Comparison of ENCODE assay signal across 22 mouse cellular contexts in the genomic region with DNA sequence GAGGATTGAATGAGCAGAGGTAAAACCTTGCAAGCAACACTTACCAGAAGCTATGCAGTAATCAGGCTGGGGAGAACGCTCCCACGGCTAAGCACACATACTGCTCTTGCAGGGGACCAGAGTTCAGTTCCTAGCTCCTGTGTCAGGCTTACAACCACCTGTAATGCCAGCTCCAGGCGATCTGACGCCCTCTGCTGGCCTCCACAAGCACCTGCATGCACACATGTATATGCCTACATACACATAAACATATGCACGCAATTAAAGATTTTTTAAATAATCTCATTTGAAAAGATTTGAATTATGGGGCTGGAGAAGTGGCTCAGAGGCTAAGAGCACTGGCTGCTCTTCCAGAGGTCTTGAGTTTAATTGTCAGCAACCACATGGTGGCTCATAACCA. TPM values are rescaled to one million over a fixed set of nuclear protein-coding genes. Genes with fewer than 3 reads are reported as not detected.
A peak's percentile ranks its signal among the peaks of the same experiment; 100 is the strongest.
DNase-seq lines count a peak whose midpoint lies in the region; ATAC-seq and TF ChIP-seq lines count a peak whose summit lies in the region.
"Had no signal": no experiment of that assay in that cellular context is flagged by ENCODE, and none has a peak within 500 bp of the region (broad histone marks: within the 10 kb centered on the region; RNA-seq: fewer than 3 reads in every experiment).

No protein-coding gene starts in this region.

- TF ChIP-seq POLR2A in heart, adult 2 months (IDR thresholded peaks at IDR 0.05; ENCODE audit: insufficient read depth, low read depth, low read length) = no peak
- no peak for TF ChIP-seq POLR2A in thymus, adult 2 months (IDR thresholded peaks at IDR 0.05; ENCODE audit: control insufficient read depth, extremely low read depth, insufficient read depth, low read length, poor library complexity)

- H3K4me1 ChIP-seq in heart, adult 2 months (ENCODE audit: control insufficient read depth, insufficient read depth, low read length) = peaks cover 6% of the 10 kb centered on the region
- H3K4me1 ChIP-seq in heart, embryonic 12.5 days (replicated peaks) = peaks cover 14% of the 10 kb centered on the region
- no peaks in the 10 kb centered on the region for H3K4me1 ChIP-seq in liver, postnatal 0 days (ENCODE audit: insufficient read depth)
- H3K4me1 ChIP-seq in thymus, adult 2 months (replicated peaks; ENCODE audit: control insufficient read depth, insufficient read depth, low read length) = peaks cover 26% of the 10 kb centered on the region
- H3K4me1 ChIP-seq: embryonic facial prominence, embryonic 15.5 days had no signal

- no peaks in the 10 kb centered on the region for H3K36me3 ChIP-seq in heart, adult 2 months (ENCODE audit: control insufficient read depth, insufficient read depth, low read length)
- H3K36me3 ChIP-seq in heart, embryonic 12.5 days = peaks cover 10% of the 10 kb centered on the region
- no peaks in the 10 kb centered on the region for H3K36me3 ChIP-seq in liver, postnatal 0 days (replicated peaks; ENCODE audit: insufficient read depth, low read length)
- peaks cover 42% of the 10 kb centered on the region for H3K36me3 ChIP-seq in thymus, adult 2 months (ENCODE audit: control insufficient read depth, insufficient read depth, low read length)
- H3K36me3 ChIP-seq: embryonic facial prominence, embryonic 15.5 days; heart, embryonic 15.5 days; neural tube, embryonic 12.5 days had no signal

- no peak overlapping the region for H3K4me3 ChIP-seq in heart, adult 2 months
- H3K4me3 ChIP-seq in heart, embryonic 12.5 days = no peak overlapping the region
- no peak overlapping the region for H3K4me3 ChIP-seq in liver, postnatal 0 days (ENCODE audit: low read depth, low read length)
- H3K4me3 ChIP-seq in thymus, adult 2 months (ENCODE audit: control insufficient read depth, insufficient read depth, low read length) = no peak overlapping the region
- H3K4me3 ChIP-seq: embryonic facial prominence, embryonic 15.5 days; heart, embryonic 15.5 days; hindbrain, embryonic 15.5 days; limb, embryonic 10.5 days; neural tube, embryonic 12.5 days had no signal

- no peak overlapping the region for H3K4me2 ChIP-seq in heart, embryonic 12.5 days
- H3K4me2 ChIP-seq in liver, postnatal 0 days (ENCODE audit: low read depth, low read length) = no peak overlapping the region
- H3K4me2 ChIP-seq: embryonic facial prominence, embryonic 15.5 days; heart, embryonic 15.5 days; hindbrain, embryonic 15.5 days; liver, embryonic 11.5 days; neural tube, embryonic 12.5 days had no signal

- H3K9ac ChIP-seq in heart, adult 2 months (ENCODE audit: low read depth, low read length) = no peak overlapping the region
- H3K9ac ChIP-seq in heart, embryonic 12.5 days = no peak overlapping the region
- no peak overlapping the region for H3K9ac ChIP-seq in liver, postnatal 0 days (replicated peaks)
- H3K9ac ChIP-seq: embryonic facial prominence, embryonic 15.5 days; heart, embryonic 15.5 days; hindbrain, embryonic 15.5 days; neural tube, embryonic 12.5 days had no signal

- 81% methylated on average over 5 of the region's 5 CpGs for WGBS in heart, adult 2 months
- 71% methylated on average over 5 of the region's 5 CpGs for WGBS in heart, embryonic 12.5 days
- 71% methylated on average over 5 of the region's 5 CpGs for WGBS in liver, postnatal 0 days (ENCODE audit: insufficient replicate concordance)
- 97% methylated on average over 5 of the region's 5 CpGs for WGBS in thymus, adult 2 months

- H3K27ac ChIP-seq in heart, adult 2 months = no peak overlapping the region
- no peak overlapping the region for H3K27ac ChIP-seq in heart, embryonic 12.5 days (ENCODE audit: poor library complexity, severe bottlenecking)
- H3K27ac ChIP-seq in liver, postnatal 0 days (ENCODE audit: low read depth) = no peak overlapping the region
- H3K27ac ChIP-seq in thymus, adult 2 months (ENCODE audit: control insufficient read depth, insufficient read depth, low read length) = no peak overlapping the region
- H3K27ac ChIP-seq: embryonic facial prominence, embryonic 15.5 days; heart, embryonic 15.5 days; hindbrain, embryonic 15.5 days; limb, embryonic 10.5 days; neural tube, embryonic 12.5 days had no signal

- no peak for DNase-seq in heart, adult 2 months
- DNase-seq in liver, postnatal 0 days = no peak
- DNase-seq in liver = no peak
- no peak for DNase-seq in thymus, adult 2 months
- DNase-seq in thymus, postnatal 4 days = no peak
- DNase-seq in urinary bladder, postnatal 14 days (ENCODE audit: low spot score) = no peak
- DNase-seq: adrenal gland, postnatal 14 days; cerebellum, adult 11-12 months; cerebellum, postnatal 25 days; gastrocnemius, postnatal 14 days; heart, adult 18-20 months; heart, postnatal 4 days; kidney, adult 2 months; kidney, postnatal 14 days; lung, postnatal 10 days had no signal

- H3K27me3 ChIP-seq in heart, adult 2 months (ENCODE audit: control insufficient read depth, insufficient read depth, low read length) = no peaks in the 10 kb centered on the region
- H3K27me3 ChIP-seq in heart, embryonic 12.5 days (replicated peaks) = no peaks in the 10 kb centered on the region
- no peaks in the 10 kb centered on the region for H3K27me3 ChIP-seq in liver, postnatal 0 days (ENCODE audit: insufficient read depth, low read length)
- H3K27me3 ChIP-seq in thymus, adult 2 months (ENCODE audit: control insufficient read depth, insufficient read depth, low read length) = no peaks in the 10 kb centered on the region
- H3K27me3 ChIP-seq: embryonic facial prominence, embryonic 15.5 days; heart, embryonic 15.5 days; hindbrain, embryonic 15.5 days; neural tube, embryonic 12.5 days had no signal

- peak; percentile 39 for TF ChIP-seq CTCF in heart, adult 2 months (IDR thresholded peaks at IDR 0.05)
- peak; percentile 30 for TF ChIP-seq CTCF in liver, postnatal 0 days (IDR thresholded peaks at IDR 0.05; ENCODE audit: low read depth)
- peak; percentile 38; the same call in 1 of the 2 replicates for TF ChIP-seq CTCF in thymus, adult 2 months (IDR thresholded peaks at IDR 0.05; ENCODE audit: borderline replicate concordance, control insufficient read depth, extremely low read depth, insufficient read depth, low read length, poor library complexity)

- H3K9me3 ChIP-seq in heart, embryonic 12.5 days (replicated peaks) = peaks cover 3% of the 10 kb centered on the region; the same call in 1 of the 2 replicates
- no peaks in the 10 kb centered on the region for H3K9me3 ChIP-seq in liver, postnatal 0 days (ENCODE audit: low read length)
- H3K9me3 ChIP-seq: embryonic facial prominence, embryonic 15.5 days; heart, embryonic 15.5 days; hindbrain, embryonic 15.5 days; limb, embryonic 10.5 days; neural tube, embryonic 12.5 days had no signal

- no peaks in the 10 kb centered on the region for H3K79me2 ChIP-seq in heart, adult 2 months (replicated peaks; ENCODE audit: control insufficient read depth, insufficient read depth, low read length)

- intact Hi-C loops in heart, adult 2 months (cut with DNase I) = no loop called here

- ATAC-seq in heart, embryonic 12.5 days (ENCODE audit: insufficient number of reproducible peaks, low FRiP score) = no peak
- ATAC-seq in liver, postnatal 0 days = no peak

- TF ChIP-seq EP300 in heart, adult 2 months (IDR thresholded peaks at IDR 0.05; ENCODE audit: insufficient read depth, low read depth, low read length) = no peak
- no peak for TF ChIP-seq EP300 in liver, postnatal 0 days (IDR thresholded peaks at IDR 0.05; ENCODE audit: low read depth)

RNA-seq across cellular contexts. Expression of a gene that starts 25.5 kb away (rescaled TPM):
- total RNA-seq in heart, adult 2 months (2021) = under 1 TPM; 0.59 to 0.78 TPM
- 0.27 and 0.53 TPM in 2 replicates for polyA plus RNA-seq in heart, adult 2 months (2012; rRNA removed)
- polyA plus RNA-seq in heart, embryonic 12.5 days (2016; fragmentation: Nextera tagmentation; extraction: Ambion mirVana) = 59.7 and 65.2 TPM in 2 replicates
- polyA plus RNA-seq in liver, postnatal 0 days (2015; fragmentation: Nextera tagmentation; extraction: Ambion mirVana) = 5.0 and 5.7 TPM in 2 replicates
- 26.2 and 32.5 TPM in 2 replicates for polyA plus RNA-seq in thymus, adult 2 months (2012; rRNA removed)

RNA-seq across cellular contexts. Expression of a gene that starts 52.2 kb away (rescaled TPM):
- total RNA-seq in heart, adult 2 months (2021) = 10 to 100 TPM; 15.2 to 17.5 TPM
- polyA plus RNA-seq in heart, adult 2 months (2012; rRNA removed) = 21.6 and 21.9 TPM in 2 replicates
- 14.1 and 14.9 TPM in 2 replicates for polyA plus RNA-seq in heart, embryonic 12.5 days (2016; fragmentation: Nextera tagmentation; extraction: Ambion mirVana)
- polyA plus RNA-seq in liver, postnatal 0 days (2015; fragmentation: Nextera tagmentation; extraction: Ambion mirVana) = 2.7 and 3.6 TPM in 2 replicates
- 29.9 and 30.2 TPM in 2 replicates for polyA plus RNA-seq in thymus, adult 2 months (2012; rRNA removed)
